In genomic region chr2:156482299-156482698, GRCm38 (mm10) we compare ENCODE assay signal across 9 mouse cellular contexts.
DNase-seq lines count a peak whose midpoint lies in the region; ATAC-seq and TF ChIP-seq lines count a peak whose summit lies in the region.
"Had no signal": no experiment of that assay in that cellular context is flagged by ENCODE, and none has a peak within 500 bp of the region (broad histone marks: within the 10 kb centered on the region; RNA-seq: fewer than 3 reads in every experiment).

No protein-coding gene starts in this region.

- peak; percentile 76 for TF ChIP-seq CTCF in lung, postnatal 0 days (IDR thresholded peaks at IDR 0.05)
- TF ChIP-seq CTCF in spleen, adult 2 months (IDR thresholded peaks at IDR 0.05; ENCODE audit: extremely low read depth, insufficient read depth, insufficient read length, insufficient replicate concordance) = peak; percentile 48; the same call in 1 of the 2 replicates

- H3K9ac ChIP-seq in lung, postnatal 0 days (replicated peaks; ENCODE audit: low read depth) = no peak overlapping the region
- H3K9ac ChIP-seq: liver, embryonic 15.5 days had no signal

- no peak for TF ChIP-seq EP300 in lung, postnatal 0 days (IDR thresholded peaks at IDR 0.05)

- no peak overlapping the region for H3K27ac ChIP-seq in lung, postnatal 0 days (ENCODE audit: low read length)
- H3K27ac ChIP-seq in spleen, adult 2 months (ENCODE audit: insufficient read depth, low read length) = no peak overlapping the region
- H3K27ac ChIP-seq: liver, embryonic 15.5 days had no signal

- WGBS in lung, postnatal 0 days = 34% methylated on average over 13 of the region's 13 CpGs
- 33% methylated on average over 13 of the region's 13 CpGs for WGBS in spleen, adult 2 months

- H3K36me3 ChIP-seq in lung, postnatal 0 days (ENCODE audit: insufficient read depth, low read length) = no peaks in the 10 kb centered on the region
- H3K36me3 ChIP-seq in spleen, adult 2 months (ENCODE audit: control insufficient read depth, insufficient read depth, low read length) = no peaks in the 10 kb centered on the region
- H3K36me3 ChIP-seq: liver, embryonic 15.5 days had no signal

- H3K4me1 ChIP-seq in lung, postnatal 0 days (ENCODE audit: insufficient read depth, low read depth, low read length) = no peaks in the 10 kb centered on the region
- no peaks in the 10 kb centered on the region for H3K4me1 ChIP-seq in spleen, adult 2 months (ENCODE audit: control insufficient read depth, insufficient read depth, insufficient read length)

- peak; percentile 73 to 84; a peak in 3 of 4 replicates for ATAC-seq in hematopoietic stem cell, adult 5-6 weeks (replicated peaks in 1 of 2; ENCODE audit: insufficient read depth in 1 of 2, low FRiP score in 2 of 2, low TSS enrichment in 1 of 2, low read depth in 1 of 2, poor library complexity in 2 of 2, severe bottlenecking in 2 of 2)
- ATAC-seq in lung, postnatal 0 days = peak; percentile 54; the same call in 1 of the 2 replicates

- H3K4me3 ChIP-seq in lung, postnatal 0 days (ENCODE audit: low read depth, low read length) = no peak overlapping the region
- H3K4me3 ChIP-seq in spleen, adult 2 months (ENCODE audit: extremely low read depth, insufficient read depth, insufficient read length) = no peak overlapping the region; the same call in 1 of the 2 replicates
- H3K4me3 ChIP-seq: liver, embryonic 15.5 days had no signal

- peak; percentile 64 to 69 for DNase-seq in layer of hippocampus, postnatal 10 days (ENCODE audit: low spot score in 2 of 2)
- DNase-seq in layer of hippocampus, postnatal 36 days = no peak
- peak; percentile 80 for DNase-seq in R1 (ENCODE audit: low read depth, low spot score)
- DNase-seq in cerebellum, adult 11 months = peak; percentile 67
- DNase-seq in lung, postnatal 0 days (ENCODE audit: low spot score) = peak; percentile 68
- peak; percentile 18 to 54 for DNase-seq in spleen, adult 2 months (ENCODE audit: low read depth in 1 of 2, low spot score in 2 of 2)
- DNase-seq in gastrocnemius, adult 8-10 months (ENCODE audit: low spot score in 2 of 2) = no peak

- H3K9me3 ChIP-seq in lung, postnatal 0 days (ENCODE audit: low read length) = no peaks in the 10 kb centered on the region
- H3K9me3 ChIP-seq: liver, embryonic 15.5 days had no signal

- H3K27me3 ChIP-seq in lung, postnatal 0 days (replicated peaks; ENCODE audit: insufficient read depth, low read length) = no peaks in the 10 kb centered on the region
- peaks cover 3% of the 10 kb centered on the region for H3K27me3 ChIP-seq in spleen, adult 2 months (ENCODE audit: control insufficient read depth, insufficient read depth, low read length)

- H3K4me2 ChIP-seq in lung, postnatal 0 days (replicated peaks; ENCODE audit: low read depth, low read length) = no peak overlapping the region
- H3K4me2 ChIP-seq: liver, embryonic 15.5 days had no signal

- no peak for TF ChIP-seq POLR2A in spleen, adult 2 months (IDR thresholded peaks at IDR 0.05; ENCODE audit: low read depth, low read length)

Comparison
In these comparisons a context has a peak if more than half of its experiments do, and no peak if none do; other contexts are left out.
1. DNase-seq: peak in layer of hippocampus, postnatal 10 days (2 of 2), R1 (single experiment), cerebellum, adult 11 months (single experiment), lung, postnatal 0 days (single experiment) and spleen, adult 2 months (2 of 2); none in layer of hippocampus, postnatal 36 days (0 of 2) and gastrocnemius, adult 8-10 months (0 of 2).